Mouse (Mus musculus) liver, embryonic 14.5 days (tissue): ENCODE measurements around the gene Pde4d.

Source experiments
- CTCF ChIP-seq: IDR thresholded peaks from 2 replicates; pipeline ENCODE4 v1.5.1; 2016; ENCODE audit warnings: antibody characterized with exemption, low read depth, control low read depth
- EP300 ChIP-seq: IDR thresholded peaks from 2 replicates; pipeline ENCODE4 v1.6.1; 2016; ENCODE audit warnings: antibody characterized with exemption, low read depth

GRCm38 (mm10) chr13:109722237-109723119 lies 1272.7 kb downstream of the Pde4d start:
- no peak for TF ChIP-seq CTCF
- TF ChIP-seq EP300 = no peak
